Mouse (Mus musculus) neutrophil, adult 83 days (primary cell): ENCODE results near the gene Rfc4. TPM values are rescaled to one million over a fixed set of nuclear protein-coding genes. Genes with fewer than 3 reads are reported as not detected.

Experiments
- total RNA-seq, 2 experiments: library from RNA; stranded (reverse); gene quantifications; one replicate each; pipeline ENCODE4 v1.2.4; 2023

Gene Rfc4
- 10 to 100 TPM; 28.1 to 28.5 TPM for total RNA-seq

GRCm38 (mm10) chr16:23127673-23128375, at the start of gene Rfc4:
TSS of gene Rfc4 (minus strand) at chr16:23127737.

GRCm38 (mm10) chr16:23146280-23146679, 18.7 kb upstream of the Rfc4 start, which contains the start of gene Adipoq:
TSS of gene Adipoq (plus strand) at chr16:23146536.

GRCm38 (mm10) chr16:23107231-23107942, 20.1 kb downstream of the Rfc4 start, which contains the start of gene Eif4a2:
TSS of gene Eif4a2 (plus strand) at chr16:23107444.

Other genes starting within 250 kb of the Rfc4 start
- gene Ahsg, start 236.5 kb downstream of the Rfc4 start, total RNA-seq = not detected
- not detected for gene Fetub, start 209.4 kb downstream of the Rfc4 start, total RNA-seq
- gene Hrg, start 176.7 kb downstream of the Rfc4 start, total RNA-seq = not detected
- not detected for gene Kng2, start 98.3 kb downstream of the Rfc4 start, total RNA-seq
- gene Kng1, start 69.9 kb downstream of the Rfc4 start, total RNA-seq = not detected
- 100 to 1,000 TPM; 483 to 514 TPM for gene Eif4a2, start 20.3 kb downstream of the Rfc4 start, total RNA-seq
- not detected for gene Adipoq, start 18.8 kb upstream of the Rfc4 start, total RNA-seq
- gene St6gal1, start 97.0 kb upstream of the Rfc4 start, total RNA-seq = 1 to 10 TPM; 1.7 to 2.1 TPM